Mouse (Mus musculus) left cerebral cortex, postnatal 10 days (tissue): ENCODE measurements around the gene Gm5795. TPM values are rescaled to one million over a fixed set of nuclear protein-coding genes. Genes with fewer than 3 reads are reported as not detected.
"Not testable (repeated sequence)": the region's sequence is repeated elsewhere in the genome, so short reads cannot be mapped to it uniquely, and the experiment has no call there.

Experiments used
- DNase-seq, 2 experiments: peaks; one replicate each; pipeline ENCODE4 v3.0.0; 2021 to 2022; ENCODE audit warnings: low spot score in 2 of 2, mixed read lengths in 1 of 2; ENCODE audit errors: extremely low spot score in 1 of 2
- intact Hi-C: fragments of 180-260 bp; cut with DNase I; formaldehyde crosslinking; loops from one replicate; pipeline ENCODE4 v1.15.1; 2025
- total RNA-seq, 2 experiments: library from RNA; stranded (reverse); gene quantifications; 2 replicates each; pipeline ENCODE4 v1.2.3; 2021

Gm5795 gene
- under 1 TPM; 0.51 to 0.62 TPM for total RNA-seq

DNA sequence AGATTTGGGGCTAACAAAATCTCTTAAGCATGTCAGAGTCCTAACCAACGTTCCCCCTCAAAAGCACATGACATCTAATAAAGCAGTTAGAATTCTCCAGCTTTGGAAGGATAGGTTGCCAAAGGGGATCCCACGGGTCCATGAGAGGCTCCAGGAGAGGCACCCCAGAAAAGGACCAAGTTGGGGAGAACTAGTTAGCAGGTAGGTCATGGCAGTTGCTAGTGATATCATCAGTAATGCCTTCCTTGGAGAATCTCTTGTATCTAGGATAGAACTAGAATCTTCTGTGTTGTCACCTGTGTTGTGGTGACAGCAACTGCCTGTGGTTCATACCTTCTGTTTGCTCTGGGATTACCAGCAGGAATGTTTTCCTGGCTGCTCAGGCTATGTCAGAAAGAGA, at the start of gene Gm5795:
Gene Gm5795, plus strand, starts transcription at position 301 of the 400 bp plus-strand sequence.
- intact Hi-C loops, DNase-seq: not testable (repeated sequence)

DNA sequence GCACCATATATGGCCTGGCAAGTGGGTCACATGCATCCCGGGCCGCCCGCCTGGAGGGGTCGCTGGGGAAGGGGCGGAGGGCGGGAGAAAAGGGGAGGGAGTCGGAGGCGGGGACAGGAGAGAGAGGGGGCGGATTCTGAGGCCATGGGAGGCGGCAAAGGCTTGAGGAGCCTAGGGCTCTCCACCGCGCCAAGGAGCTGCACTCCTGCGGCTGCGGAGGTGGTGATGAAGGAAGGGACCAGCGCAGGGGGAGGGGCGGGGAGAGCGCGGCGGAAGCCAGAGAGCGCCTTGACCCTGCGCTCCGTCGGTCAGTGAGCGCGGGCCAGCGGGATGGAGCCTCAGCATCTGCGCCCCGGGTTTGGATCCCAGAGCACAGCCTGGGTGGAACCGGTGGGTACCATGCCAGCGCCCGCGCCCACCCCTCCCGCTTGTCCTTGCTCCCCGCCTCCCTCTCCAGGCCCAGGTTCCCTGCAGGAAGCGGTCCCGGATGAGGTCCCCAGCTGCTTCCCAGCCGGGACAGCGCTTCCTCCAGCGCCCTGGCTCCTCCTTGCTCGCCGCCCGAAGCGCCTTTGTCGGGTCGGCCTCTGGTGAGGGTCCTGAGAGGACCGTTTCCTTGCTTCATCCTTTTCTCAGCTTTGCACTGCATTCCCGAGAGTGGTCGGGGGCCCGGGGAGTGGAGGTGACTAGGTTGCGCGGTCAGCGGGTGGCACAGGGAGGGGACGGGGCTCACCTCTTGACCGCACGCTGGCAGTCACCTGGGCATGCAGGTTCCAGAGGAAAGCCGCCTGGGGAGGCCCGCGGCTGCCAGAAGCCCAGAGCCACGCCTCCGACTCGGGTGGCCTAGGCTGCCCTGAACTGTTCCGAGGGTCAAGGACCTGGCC, 20.5 kb downstream of the Gm5795 start, which contains the start of gene D830030K20Rik:
Gene D830030K20Rik, plus strand, starts transcription at position 217 of the 881 bp plus-strand sequence.
- peak in 1 of 2 experiments; percentile 15 for DNase-seq
- intact Hi-C loops: not testable (repeated sequence)

DNA sequence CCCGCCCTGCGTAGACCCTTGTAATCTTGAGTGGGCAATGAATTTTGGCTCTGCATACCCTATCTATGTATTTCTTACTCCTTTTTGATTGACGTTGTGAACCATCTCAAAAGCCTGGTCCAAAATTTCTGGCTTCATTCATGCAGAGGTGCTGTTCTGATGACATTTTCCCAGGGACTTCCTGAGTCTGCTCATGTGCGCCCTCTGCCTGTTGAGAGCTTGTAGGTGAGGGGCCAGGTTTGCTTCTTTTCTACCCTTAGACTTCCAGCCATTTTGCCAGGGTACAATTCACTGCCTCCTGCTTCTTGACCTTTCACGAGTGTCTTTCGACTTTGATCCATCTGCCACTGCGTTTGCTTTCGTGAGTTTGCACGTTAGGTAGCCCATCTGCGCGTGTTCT, 21.3 kb downstream of the Gm5795 start:
- intact Hi-C loops: not testable (repeated sequence)
- DNase-seq: peak in 1 of 2 experiments; percentile 15

Other genes starting within 250 kb of the Gm5795 start
- not detected for gene Gm2888, start 158.3 kb upstream of the Gm5795 start, total RNA-seq
- 1 to 10 TPM; 1.4 to 1.8 TPM for gene Gm2897, start 139.0 kb upstream of the Gm5795 start, total RNA-seq
- under 1 TPM in 1 of 2 experiments, not detected in 1; 0.24 TPM for gene Gm10340, start 54.3 kb upstream of the Gm5795 start, total RNA-seq
- 1 to 10 TPM; 6.3 to 6.5 TPM for gene D830030K20Rik, start 20.2 kb downstream of the Gm5795 start, total RNA-seq
- gene Gm2956, start 144.4 kb downstream of the Gm5795 start, total RNA-seq: under 1 TPM; 0.77 to 0.86 TPM
- not detected for gene Gm10413, start 206.8 kb downstream of the Gm5795 start, total RNA-seq
- 1 to 10 TPM; 8.4 to 8.5 TPM for gene Gm10409, start 224.4 kb downstream of the Gm5795 start, total RNA-seq
- gene Gm3005, start 239.8 kb downstream of the Gm5795 start, total RNA-seq: 1 to 10 TPM in 1 of 2 experiments, under 1 TPM in 1; 0.94 to 2.1 TPM